Mouse (Mus musculus) ES-Bruce4 (cell line): ENCODE data around the gene Mrpl17.

Experiments
- CTCF ChIP-seq: IDR thresholded peaks from one replicate; pipeline ENCODE4 v1.8.1; 2011; ENCODE audit warnings: low read depth, low read length
- EP300 ChIP-seq: IDR thresholded peaks from 2 replicates; pipeline ENCODE4 v1.6.1; 2011; ENCODE audit warnings: low read depth, low read length; ENCODE audit not compliant: insufficient read depth

DNA sequence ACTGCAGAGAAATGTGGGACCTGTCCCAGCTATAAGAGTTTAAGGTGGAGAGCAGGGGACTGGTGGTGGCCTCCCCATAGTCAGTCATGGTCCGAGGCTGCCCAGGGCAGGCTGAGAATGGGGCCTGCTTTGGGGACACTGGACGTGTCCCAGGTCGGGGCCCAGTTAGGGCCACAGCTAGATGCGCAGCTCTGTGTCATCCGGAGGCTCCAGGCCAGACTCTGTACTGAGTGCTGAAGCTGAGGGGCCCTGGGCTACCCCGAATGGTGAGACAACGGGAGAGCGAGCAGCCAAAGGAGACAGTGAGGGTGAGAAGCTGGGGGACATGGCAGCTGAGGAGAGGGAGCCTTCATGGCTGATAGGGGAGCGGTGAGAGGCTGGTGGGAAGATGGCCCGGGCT lies 57.6 kb downstream of the Mrpl17 start:
- TF ChIP-seq CTCF (no peak), EP300 (no peak)
